Mouse (Mus musculus) midbrain, postnatal 0 days (tissue): ENCODE measurements around the gene Tescl. TPM values are rescaled to one million over a fixed set of nuclear protein-coding genes. Genes with fewer than 3 reads are reported as not detected.

Experiments
- ATAC-seq: fragments of 200-750 bp; cut with Nextera tagmentation; 2 replicates; pipeline ENCODE4 v1.8.0; 2017; ENCODE audit warnings: moderate number of reproducible peaks, mild to moderate bottlenecking, moderate TSS enrichment, moderate library complexity; ENCODE audit not compliant: low FRiP score
- DNase-seq: peaks from one replicate; pipeline ENCODE4 v3.0.0-alpha.2; 2015; ENCODE audit warnings: low spot score
- H3K27ac ChIP-seq: fragments of 300-500 bp; sonication (generic); 2 replicates; pipeline ENCODE4 v1.5.1; 2014; ENCODE audit warnings: low read depth, mild to moderate bottlenecking, low read length, mixed read lengths
- H3K27me3 ChIP-seq: fragments of 300-500 bp; sonication (generic); 2 replicates; pipeline ENCODE4 v1.6.1; 2014; ENCODE audit warnings: low read length, control low read depth, mixed read lengths; ENCODE audit not compliant: insufficient read depth
- H3K36me3 ChIP-seq: fragments of 300-500 bp; sonication (generic); 2 replicates; pipeline ENCODE4 v1.6.1; 2014; ENCODE audit warnings: low read length, control low read depth, mixed read lengths; ENCODE audit not compliant: insufficient read depth
- H3K4me1 ChIP-seq: fragments of 300-500 bp; sonication (generic); 2 replicates; pipeline ENCODE4 v1.6.1; 2014; ENCODE audit warnings: mild to moderate bottlenecking, control low read depth, antibody characterized with exemption, low read length, mixed read lengths; ENCODE audit not compliant: insufficient read depth
- H3K4me2 ChIP-seq: fragments of 300-500 bp; sonication (generic); 2 replicates; pipeline ENCODE4 v1.6.1; 2014; ENCODE audit warnings: low read depth, mild to moderate bottlenecking, low read length, mixed read lengths; ENCODE audit not compliant: poor library complexity, severe bottlenecking
- H3K4me3 ChIP-seq: fragments of 300-500 bp; sonication (generic); 2 replicates; pipeline ENCODE4 v1.5.1; 2014; ENCODE audit warnings: low read depth, mild to moderate bottlenecking, low read length, moderate library complexity
- H3K9ac ChIP-seq: fragments of 300-500 bp; sonication (generic); replicated peaks from 2 replicates; pipeline ENCODE4 v1.6.1; 2014; ENCODE audit warnings: mild to moderate bottlenecking, low read length, moderate library complexity, mixed read lengths; ENCODE audit not compliant: poor library complexity, severe bottlenecking
- H3K9me3 ChIP-seq: fragments of 300-500 bp; sonication (generic); 2 replicates; pipeline ENCODE4 v1.6.1; 2016; ENCODE audit warnings: low read length, control low read depth
- CTCF ChIP-seq: IDR thresholded peaks from 2 replicates; pipeline ENCODE4 v1.5.1; 2016; ENCODE audit warnings: antibody characterized with exemption, mild to moderate bottlenecking
- WGBS: fragments of 180-500 bp; shearing (Covaris S2); extraction: QIAGEN DNeasy Blood & Tissue Kit; methylation state at CpG from one replicate; pipeline ENCODE4 v1.1.7; 2014; 5-methylcytosine and 5-hydroxymethylcytosine counted together
- polyA plus RNA-seq: library from polyadenylated mRNA; unstranded; fragments of >200 nt; fragmentation: Nextera tagmentation; extraction: Ambion mirVana; gene quantifications from 2 replicates; pipeline ENCODE4 v1.2.1, GENCODE M21; 2015
- total RNA-seq: library from RNA; depleted of rRNA; stranded (reverse); fragments of >200 nt; gene quantifications from 2 replicates; pipeline ENCODE4 v1.2.3, GENCODE M21; 2014

The Tescl gene
- total and polyA plus RNA-seq, 2 experiments from 2014 or later = 0.19 TPM; not detected in 1

DNA sequence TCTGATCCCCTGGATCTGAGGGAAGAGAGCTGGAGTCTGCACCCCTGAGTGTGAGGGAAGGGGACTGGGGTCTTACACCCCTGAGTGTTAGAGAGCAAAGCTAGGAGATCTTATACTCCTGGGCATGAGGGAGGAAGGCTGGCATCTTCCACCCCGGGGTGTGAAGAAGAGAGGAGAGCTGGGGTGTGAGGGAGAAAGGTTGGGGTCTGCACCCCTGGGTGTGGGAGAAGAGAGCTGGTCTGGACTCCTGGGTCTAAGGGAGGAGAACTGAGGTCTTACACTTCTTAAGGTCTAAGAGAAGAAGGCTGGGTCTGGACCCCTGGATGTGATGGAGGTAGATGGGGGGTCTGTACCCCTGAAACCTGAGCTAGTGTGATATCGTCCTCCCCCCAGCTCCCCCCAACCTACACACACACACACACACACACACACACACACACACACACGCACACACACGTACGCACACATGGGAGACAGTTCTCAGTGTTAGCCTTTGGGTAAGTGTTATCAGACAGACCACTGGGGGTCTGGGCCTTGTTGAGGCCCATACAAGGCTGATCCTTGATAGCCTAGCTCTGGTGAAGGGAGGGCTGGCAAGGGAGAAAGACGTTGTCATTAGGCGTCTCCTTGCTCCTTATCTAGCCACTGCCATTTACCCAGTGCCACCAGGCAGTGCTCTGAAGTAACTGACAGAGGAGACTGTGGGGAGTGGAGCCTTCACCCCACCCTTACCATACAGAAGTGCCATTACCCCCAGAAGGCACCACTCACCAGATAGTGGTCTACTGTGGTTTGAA lies 37.5 kb upstream of the Tescl start:
- Histone ChIP-seq H3K27ac (no peak overlapping the region), H3K9me3 (no peaks in the 10 kb centered on the region), H3K4me1 (no peaks in the 10 kb centered on the region), H3K4me3 (no peak overlapping the region), H3K4me2 (no peak overlapping the region), H3K27me3 (no peaks in the 10 kb centered on the region), H3K36me3 (no peaks in the 10 kb centered on the region), H3K9ac (no peak overlapping the region)
- no peak for DNase-seq
- ATAC-seq = no peak
- WGBS = 77% methylated on average over 7 of the region's 7 CpGs
- no peak for TF ChIP-seq CTCF

DNA sequence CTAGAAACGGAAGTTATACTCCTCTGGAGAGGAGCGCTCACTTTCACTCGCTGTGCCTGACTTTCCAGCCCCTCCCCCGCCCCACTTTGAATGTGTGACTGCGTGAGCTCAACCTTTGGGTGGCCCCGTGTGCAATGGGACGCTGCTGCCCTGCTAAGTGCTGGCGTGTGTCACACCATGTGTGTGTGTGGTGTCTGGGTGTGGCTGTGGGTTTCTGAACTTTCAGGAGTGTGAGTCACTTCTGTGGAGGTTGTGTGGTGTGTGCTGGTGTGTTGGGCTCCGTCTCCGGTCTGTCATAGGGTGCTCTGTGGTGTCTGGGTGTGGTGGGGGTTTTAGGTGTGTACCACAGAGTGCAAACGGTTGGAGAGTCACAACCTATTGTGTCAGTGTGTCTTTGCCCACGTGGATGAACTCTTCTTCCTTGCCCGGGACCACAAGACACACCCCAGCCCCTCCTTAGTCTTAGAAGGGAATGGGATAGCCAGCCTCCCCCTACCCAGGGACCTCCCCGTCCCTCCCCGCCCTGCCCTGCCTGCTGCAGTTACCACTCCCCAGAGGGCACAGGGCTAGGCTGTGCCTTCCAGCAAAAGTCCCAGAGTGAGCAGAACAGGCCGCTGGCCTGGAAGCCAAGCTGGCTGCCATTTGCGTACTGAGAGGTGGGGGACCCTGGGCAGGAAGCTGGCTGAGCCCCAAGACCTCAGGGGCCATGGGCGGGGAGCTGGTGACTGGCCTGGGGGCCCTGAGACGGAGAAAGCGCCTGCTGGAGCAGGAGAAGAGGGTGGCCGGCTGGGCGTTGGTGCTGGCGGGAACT lies 36.2 kb upstream of the Tescl start, which contains the start of gene Kcnn4:
Gene Kcnn4, plus strand, starts transcription at position 533 of the 811 bp plus-strand sequence.
- Histone ChIP-seq H3K9ac (no peak within 1 kb of the TSS), H3K4me3 (no peak within 1 kb of the TSS), H3K4me1 (no peaks in the 10 kb centered on the region)

DNA sequence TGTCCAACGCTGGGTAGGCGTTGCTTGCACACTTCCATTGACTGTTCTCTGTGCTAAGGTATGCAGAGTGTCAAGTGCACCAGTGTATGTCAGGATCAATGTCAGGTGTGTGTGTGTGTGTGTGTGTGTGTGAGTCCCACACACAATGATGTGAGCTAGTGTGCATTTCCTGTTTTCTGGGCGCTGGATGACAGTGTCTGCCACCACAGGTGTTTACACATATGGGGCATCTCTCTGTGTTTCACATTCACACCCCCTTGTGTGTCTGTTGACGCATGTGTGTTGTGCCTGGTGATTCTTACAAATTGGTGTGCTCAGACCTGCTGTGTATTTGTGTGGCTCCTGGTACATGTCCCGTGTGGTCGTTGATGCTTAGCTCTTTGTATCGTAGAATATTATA lies 35.2 kb upstream of the Tescl start:
- Histone ChIP-seq H3K9me3 (no peaks in the 10 kb centered on the region), H3K4me2 (no peak overlapping the region), H3K36me3 (no peaks in the 10 kb centered on the region), H3K27me3 (no peaks in the 10 kb centered on the region), H3K4me1 (no peaks in the 10 kb centered on the region), H3K9ac (no peak overlapping the region), H3K27ac (no peak overlapping the region), H3K4me3 (no peak overlapping the region)
- 94% methylated on average over 7 of the region's 7 CpGs for WGBS
- no peak for DNase-seq
- no peak for TF ChIP-seq CTCF
- ATAC-seq = no peak

More for the DNA sequence above, 36.2 kb upstream of the Tescl start, which contains the start of gene Kcnn4:
- DNase-seq (no peak), ATAC-seq (no peak)
- Histone ChIP-seq H3K4me2 (no peak within 1 kb of the TSS), H3K27me3 (no peaks in the 10 kb centered on the region), H3K36me3 (no peaks in the 10 kb centered on the region), H3K27ac (no peak within 1 kb of the TSS), H3K9me3 (no peaks in the 10 kb centered on the region)
- WGBS = 44% methylated on average over 23 of the region's 23 CpGs
- no peak for TF ChIP-seq CTCF

DNA sequence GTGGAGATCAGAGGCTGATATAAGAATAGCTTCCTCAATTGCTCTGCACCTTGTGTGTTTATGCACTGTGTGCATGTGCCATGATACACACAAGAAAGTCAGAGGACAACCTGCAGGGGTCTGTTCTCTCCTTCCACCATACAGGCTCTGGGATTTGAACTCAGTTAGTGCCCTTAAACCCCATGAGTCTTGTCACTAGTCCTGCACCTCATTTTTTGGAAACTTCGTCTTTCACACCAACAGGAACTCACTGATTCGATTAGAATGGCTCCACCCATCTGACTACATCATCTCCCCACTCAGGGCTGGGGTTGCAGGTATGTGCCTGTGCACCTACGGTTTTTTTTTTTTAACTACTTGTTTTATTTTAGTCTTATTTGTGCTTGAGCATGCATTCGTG lies 34.5 kb upstream of the Tescl start:
- TF ChIP-seq CTCF = no peak
- no peak overlapping the region for H3K9ac ChIP-seq
- H3K9me3 ChIP-seq = no peaks in the 10 kb centered on the region
- H3K27me3 ChIP-seq = no peaks in the 10 kb centered on the region
- DNase-seq = no peak
- WGBS = 67% methylated on average over 4 of the region's 4 CpGs
- ATAC-seq = no peak
- no peak overlapping the region for H3K27ac ChIP-seq
- H3K4me1 ChIP-seq = no peaks in the 10 kb centered on the region
- no peak overlapping the region for H3K4me2 ChIP-seq
- no peaks in the 10 kb centered on the region for H3K36me3 ChIP-seq
- H3K4me3 ChIP-seq = no peak overlapping the region

DNA sequence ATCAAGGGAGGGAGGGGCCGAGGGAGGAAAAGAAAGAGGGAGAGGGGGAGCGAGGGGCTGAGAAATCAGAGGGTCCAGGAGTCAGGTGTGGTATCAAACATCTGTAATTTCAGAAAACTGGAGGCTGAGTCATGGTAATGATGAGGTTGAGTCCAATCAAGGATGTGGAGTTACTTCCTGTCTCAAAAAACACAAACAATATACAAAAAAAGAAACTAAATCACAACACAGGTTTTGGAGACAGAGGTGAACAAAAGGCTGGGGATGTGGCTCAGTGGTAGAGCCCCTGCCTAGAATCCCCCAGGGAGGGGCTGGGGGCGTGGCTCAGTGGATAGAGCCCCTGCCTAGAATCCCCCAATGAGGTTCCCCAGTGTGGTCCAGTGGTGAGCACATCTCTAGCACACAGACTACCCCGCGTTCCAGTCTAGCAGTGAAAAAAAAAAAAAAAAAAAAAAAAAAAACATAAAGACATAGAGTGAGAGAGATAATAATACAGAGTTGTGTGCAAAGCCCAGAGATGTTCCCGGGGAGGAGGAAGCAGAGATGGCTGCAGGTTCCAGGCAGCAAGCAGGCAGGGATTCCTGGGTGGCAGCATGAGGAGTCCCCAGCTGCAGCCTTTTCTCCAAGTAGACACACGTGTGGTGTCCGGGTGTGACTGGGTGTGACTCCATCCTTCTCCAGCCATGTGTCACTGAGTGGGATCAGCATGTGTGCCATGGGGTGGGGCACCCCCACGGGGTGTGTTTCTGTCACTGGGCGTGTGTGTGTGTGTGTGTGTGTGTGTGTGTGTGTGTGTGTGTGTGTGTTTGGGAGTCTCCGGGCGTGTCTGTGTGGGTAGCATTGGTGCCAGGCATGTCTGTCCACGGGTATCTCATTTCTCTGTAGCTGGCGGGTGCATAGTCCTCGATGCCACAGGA lies 33.2 kb upstream of the Tescl start:
- H3K9me3 ChIP-seq = no peaks in the 10 kb centered on the region
- ATAC-seq (no peak), DNase-seq (no peak)
- H3K4me1 ChIP-seq = no peaks in the 10 kb centered on the region
- WGBS = 78% methylated on average over 15 of the region's 15 CpGs
- no peak overlapping the region for H3K4me3 ChIP-seq
- no peak overlapping the region for H3K4me2 ChIP-seq
- no peak for TF ChIP-seq CTCF
- no peaks in the 10 kb centered on the region for H3K36me3 ChIP-seq
- no peaks in the 10 kb centered on the region for H3K27me3 ChIP-seq
- H3K27ac ChIP-seq = no peak overlapping the region
- H3K9ac ChIP-seq = no peak overlapping the region
